Mouse (Mus musculus) intestine, embryonic 14.5 days (tissue): ENCODE measurements around the gene Elmo1. TPM values are rescaled to one million over a fixed set of nuclear protein-coding genes. Genes with fewer than 3 reads are reported as not detected.

ENCODE experiments used
- ATAC-seq: fragments of 200-750 bp; cut with Nextera tagmentation; replicated peaks from 2 replicates; pipeline ENCODE4 v1.8.0; 2017; ENCODE audit warnings: low read depth, moderate number of reproducible peaks, moderate TSS enrichment, moderate library complexity; ENCODE audit not compliant: low FRiP score, low TSS enrichment
- DNase-seq: peaks from one replicate; pipeline ENCODE4 v3.0.0-alpha.2; 2018; ENCODE audit warnings: low spot score
- H3K27ac ChIP-seq: fragments of 300-500 bp; sonication (generic); 2 replicates; pipeline ENCODE4 v1.5.1; 2014; ENCODE audit warnings: low read depth, mild to moderate bottlenecking, control low read depth
- H3K27me3 ChIP-seq: fragments of 300-500 bp; sonication (generic); replicated peaks from 2 replicates; pipeline ENCODE4 v1.6.1; 2014; ENCODE audit warnings: low read length, control low read depth; ENCODE audit not compliant: control insufficient read depth, insufficient read depth
- H3K36me3 ChIP-seq: fragments of 300-500 bp; sonication (generic); 2 replicates; pipeline ENCODE4 v1.6.1; 2014; ENCODE audit warnings: low read length, control low read depth; ENCODE audit not compliant: control insufficient read depth, insufficient read depth
- H3K4me1 ChIP-seq: fragments of 300-500 bp; sonication (generic); replicated peaks from 2 replicates; pipeline ENCODE4 v1.6.1; 2014; ENCODE audit warnings: low read length, control low read depth, mixed read lengths; ENCODE audit not compliant: control insufficient read depth, insufficient read depth
- H3K4me2 ChIP-seq: fragments of 300-500 bp; sonication (generic); 2 replicates; pipeline ENCODE4 v1.6.1; 2014; ENCODE audit warnings: low read length
- H3K4me3 ChIP-seq: fragments of 300-500 bp; sonication (generic); 2 replicates; pipeline ENCODE4 v1.5.1; 2014; ENCODE audit warnings: low read depth, low read length, control low read depth, mixed read lengths
- H3K9ac ChIP-seq: fragments of 300-500 bp; sonication (generic); 2 replicates; pipeline ENCODE4 v1.6.1; 2014; ENCODE audit warnings: mild to moderate bottlenecking, low read length
- H3K9me3 ChIP-seq: fragments of 300-500 bp; sonication (generic); 2 replicates; pipeline ENCODE4 v1.6.1; 2016; ENCODE audit warnings: low read length, control low read depth; ENCODE audit not compliant: control insufficient read depth
- WGBS: fragments of 180-500 bp; shearing (Covaris S2); extraction: QIAGEN DNeasy Blood & Tissue Kit; methylation state at CpG from one replicate; pipeline ENCODE4 v1.1.7; 2014; 5-methylcytosine and 5-hydroxymethylcytosine counted together
- polyA plus RNA-seq: library from polyadenylated mRNA; unstranded; fragments of >200 nt; fragmentation: Nextera tagmentation; extraction: Ambion mirVana; gene quantifications from 2 replicates; pipeline ENCODE4 v1.2.1, GENCODE M21; 2014

Elmo1 gene
- polyA plus RNA-seq, 1 experiment from 2014 or later: 16.6 TPM

- WGBS: 78% methylated on average over 7 of the region's 7 CpGs
- no peaks in the 10 kb centered on the region for H3K9me3 ChIP-seq
- H3K4me2 ChIP-seq: no peak overlapping the region
- no peak overlapping the region for H3K9ac ChIP-seq
- 0 out of 2 replicates have a peak, but pooled peaks cover 1% of the 10 kb centered on the region for H3K4me1 ChIP-seq
- no peak overlapping the region for H3K27ac ChIP-seq
- no peaks in the 10 kb centered on the region for H3K36me3 ChIP-seq
- DNase-seq (peak; percentile 37), ATAC-seq (no peak)
- no peak overlapping the region for H3K4me3 ChIP-seq
- H3K27me3 ChIP-seq: no peaks in the 10 kb centered on the region
These were observed 193.5 kb downstream of the Elmo1 start for GRCm38 (mm10) chr13:20283891-20284290.

DNA sequence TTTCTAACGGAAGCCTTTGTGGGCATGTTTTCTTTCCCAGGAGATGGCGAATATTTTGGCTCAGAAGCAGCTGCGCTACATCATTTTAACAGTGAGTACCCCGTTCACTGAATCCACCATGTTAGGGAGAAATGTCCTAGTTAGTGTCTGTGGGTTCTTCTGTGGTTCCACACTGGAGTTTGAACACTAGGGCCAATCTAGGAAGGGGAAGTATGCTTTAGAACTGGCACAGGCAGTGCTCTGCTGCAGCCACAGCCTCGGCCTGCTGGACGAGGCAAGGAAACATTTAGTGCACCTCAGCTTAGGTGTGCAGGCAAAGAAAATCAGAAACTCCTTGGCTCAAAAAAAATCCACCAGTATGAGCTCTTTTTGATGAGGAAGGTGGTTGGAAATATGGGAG lies 196.3 kb downstream of the Elmo1 start:
- no peak overlapping the region for H3K4me2 ChIP-seq
- H3K4me1 ChIP-seq: 0 out of 2 replicates have a peak, but pooled peaks cover 3% of the 10 kb centered on the region
- no peak overlapping the region for H3K27ac ChIP-seq
- no peak overlapping the region for H3K9ac ChIP-seq
- no peaks in the 10 kb centered on the region for H3K27me3 ChIP-seq
- WGBS: 78% methylated on average over 6 of the region's 6 CpGs
- ATAC-seq (no peak), DNase-seq (no peak)
- no peaks in the 10 kb centered on the region for H3K9me3 ChIP-seq
- no peaks in the 10 kb centered on the region for H3K36me3 ChIP-seq
- no peak overlapping the region for H3K4me3 ChIP-seq

DNA sequence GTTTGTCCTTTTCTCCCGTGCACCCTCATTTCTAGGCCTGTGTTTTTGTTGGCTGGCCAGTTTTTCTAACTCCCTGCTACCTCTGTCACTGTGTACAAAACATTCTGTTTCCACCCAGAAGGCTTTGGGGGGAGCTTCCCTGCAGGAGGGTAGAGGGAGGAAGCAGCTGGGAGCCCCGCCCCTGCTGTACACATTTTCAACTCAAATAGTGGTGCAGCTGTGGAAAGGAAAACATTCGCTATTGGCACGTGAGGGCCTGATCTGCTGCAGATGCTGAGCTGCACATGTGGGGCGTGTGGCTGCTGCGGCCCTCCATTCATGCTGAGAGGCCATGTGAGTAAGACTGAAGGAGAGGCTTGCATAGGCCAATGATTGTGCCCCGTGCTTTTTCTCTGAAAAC lies 198.0 kb downstream of the Elmo1 start:
- ATAC-seq: no peak; the same call in 1 of the 2 replicates
- no peaks in the 10 kb centered on the region for H3K36me3 ChIP-seq
- no peak overlapping the region for H3K4me2 ChIP-seq
- WGBS: 42% methylated on average over 7 of the region's 7 CpGs
- 0 out of 2 replicates have a peak, but pooled peaks cover 3% of the 10 kb centered on the region for H3K4me1 ChIP-seq
- no peak overlapping the region for H3K9ac ChIP-seq
- no peak overlapping the region for H3K4me3 ChIP-seq
- H3K9me3 ChIP-seq: no peaks in the 10 kb centered on the region
- no peak overlapping the region for H3K27ac ChIP-seq
- H3K27me3 ChIP-seq: no peaks in the 10 kb centered on the region
- no peak for DNase-seq

GRCm38 (mm10) chr13:20290412-20290811 lies 200.0 kb downstream of the Elmo1 start:
- Histone ChIP-seq H3K4me3 (no peak overlapping the region), H3K27ac (no peak overlapping the region), H3K9me3 (no peaks in the 10 kb centered on the region), H3K4me2 (no peak overlapping the region), H3K4me1 (0 out of 2 replicates have a peak, but pooled peaks cover 3% of the 10 kb centered on the region), H3K9ac (no peak overlapping the region), H3K36me3 (no peaks in the 10 kb centered on the region), H3K27me3 (no peaks in the 10 kb centered on the region)
- WGBS: 80% methylated on average over 10 of the region's 10 CpGs
- ATAC-seq (no peak), DNase-seq (no peak)

DNA sequence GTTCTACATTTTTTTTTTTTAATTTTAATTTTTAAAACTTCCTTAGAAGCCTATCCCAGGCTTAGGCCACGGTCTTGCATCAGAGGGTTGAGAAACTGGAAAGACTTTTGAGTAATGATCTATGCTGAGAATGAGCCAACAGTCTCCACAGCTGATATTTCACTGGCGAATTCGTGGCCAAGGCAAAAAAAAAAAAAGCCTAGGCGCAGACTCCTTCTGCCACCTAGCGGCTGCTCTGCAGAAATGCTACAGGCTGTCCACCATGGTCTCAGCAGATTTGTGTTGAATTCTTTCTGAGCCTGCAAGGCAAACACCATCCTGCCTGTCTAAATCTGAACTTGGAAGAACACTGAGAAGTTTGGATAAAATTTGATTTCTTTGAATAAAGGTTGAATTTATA lies 202.0 kb downstream of the Elmo1 start:
- Histone ChIP-seq H3K4me2 (no peak overlapping the region), H3K9ac (no peak overlapping the region), H3K9me3 (no peaks in the 10 kb centered on the region), H3K4me1 (0 out of 2 replicates have a peak, but pooled peaks cover 3% of the 10 kb centered on the region), H3K36me3 (no peaks in the 10 kb centered on the region), H3K4me3 (no peak overlapping the region), H3K27me3 (no peaks in the 10 kb centered on the region), H3K27ac (no peak overlapping the region)
- ATAC-seq (0 out of 2 replicates have a peak, but pooled peaks have one; percentile 32), DNase-seq (peak; percentile 71)
- 4% methylated on average over 5 of the region's 5 CpGs for WGBS

GRCm38 (mm10) chr13:20295278-20295970 lies 205.0 kb downstream of the Elmo1 start:
- H3K4me1 ChIP-seq: no peaks in the 10 kb centered on the region

DNA sequence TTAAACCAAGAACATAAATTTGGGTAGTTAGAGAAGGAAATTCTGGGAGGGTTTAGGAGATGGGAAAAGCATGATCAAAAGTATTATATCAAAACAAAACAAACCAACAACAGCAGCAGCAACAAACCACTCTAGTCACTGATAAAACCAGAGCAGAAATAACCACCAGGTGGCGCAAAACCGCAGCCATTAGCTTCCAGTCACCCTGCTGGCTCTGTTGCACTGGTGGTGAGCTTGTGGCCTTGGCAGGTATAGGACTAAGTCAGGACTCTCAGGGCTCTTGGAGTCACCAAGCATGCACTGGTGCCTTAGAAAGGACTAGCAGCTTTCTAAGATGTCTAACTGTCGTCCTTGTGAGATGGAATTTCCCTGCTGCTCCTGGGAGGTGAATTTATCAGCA lies 207.4 kb downstream of the Elmo1 start:
- DNase-seq (peak; percentile 78), ATAC-seq (no peak)
- no peak overlapping the region for H3K27ac ChIP-seq
- no peaks in the 10 kb centered on the region for H3K36me3 ChIP-seq
- no peak overlapping the region for H3K9ac ChIP-seq
- no peak overlapping the region for H3K4me3 ChIP-seq
- no peaks in the 10 kb centered on the region for H3K4me1 ChIP-seq
- no peaks in the 10 kb centered on the region for H3K27me3 ChIP-seq
- 9% methylated on average over 3 of the region's 3 CpGs for WGBS
- H3K9me3 ChIP-seq: no peaks in the 10 kb centered on the region
- H3K4me2 ChIP-seq: no peak overlapping the region

More at GRCm38 (mm10) chr13:20295278-20295970, 205.0 kb downstream of the Elmo1 start:
- 79% methylated on average over 16 of the region's 16 CpGs for WGBS
- no peaks in the 10 kb centered on the region for H3K9me3 ChIP-seq
- ATAC-seq (no peak), DNase-seq (no peak)
- H3K4me3 ChIP-seq: no peak overlapping the region
- no peak overlapping the region for H3K9ac ChIP-seq
- no peak overlapping the region for H3K4me2 ChIP-seq
- no peak overlapping the region for H3K27ac ChIP-seq
- H3K27me3 ChIP-seq: no peaks in the 10 kb centered on the region
- no peaks in the 10 kb centered on the region for H3K36me3 ChIP-seq

DNA sequence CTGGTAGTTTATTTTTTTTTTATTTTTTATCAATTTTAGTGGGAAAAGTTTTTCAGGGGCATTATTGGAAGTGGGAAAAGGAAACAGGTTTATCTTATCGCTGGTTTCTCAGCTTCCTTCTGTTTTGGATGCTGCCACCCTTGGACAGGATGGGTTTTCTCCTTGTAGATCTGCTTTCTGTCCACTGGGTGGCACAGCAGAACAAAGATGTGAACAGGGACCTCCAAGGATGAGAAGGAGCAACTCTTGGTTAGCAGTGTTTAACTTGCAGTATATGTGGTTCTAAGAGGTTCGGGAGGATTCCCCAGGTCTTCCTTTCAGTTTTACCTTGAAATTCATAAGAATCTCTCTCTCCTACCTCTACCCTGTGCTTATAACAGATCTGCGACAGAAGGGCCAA lies 209.0 kb downstream of the Elmo1 start:
- Histone ChIP-seq H3K4me1 (no peaks in the 10 kb centered on the region), H3K4me2 (no peak overlapping the region), H3K4me3 (no peak overlapping the region), H3K9me3 (no peaks in the 10 kb centered on the region), H3K27me3 (no peaks in the 10 kb centered on the region), H3K9ac (no peak overlapping the region), H3K27ac (no peak overlapping the region), H3K36me3 (no peaks in the 10 kb centered on the region)
- no peak for ATAC-seq
- no peak for DNase-seq
- 64% methylated on average over 3 of the region's 3 CpGs for WGBS

- Histone ChIP-seq H3K9me3 (no peaks in the 10 kb centered on the region), H3K4me3 (no peak overlapping the region), H3K9ac (no peak overlapping the region), H3K4me1 (no peaks in the 10 kb centered on the region), H3K27ac (no peak overlapping the region), H3K36me3 (no peaks in the 10 kb centered on the region), H3K27me3 (no peaks in the 10 kb centered on the region), H3K4me2 (no peak overlapping the region)
- no peak for DNase-seq
- ATAC-seq: no peak
- WGBS: 77% methylated on average over 3 of the region's 3 CpGs
These were observed 209.7 kb downstream of the Elmo1 start for GRCm38 (mm10) chr13:20300052-20300564.
